Comparison of ENCODE assay signal across 8 mouse cellular contexts in the genomic region with DNA sequence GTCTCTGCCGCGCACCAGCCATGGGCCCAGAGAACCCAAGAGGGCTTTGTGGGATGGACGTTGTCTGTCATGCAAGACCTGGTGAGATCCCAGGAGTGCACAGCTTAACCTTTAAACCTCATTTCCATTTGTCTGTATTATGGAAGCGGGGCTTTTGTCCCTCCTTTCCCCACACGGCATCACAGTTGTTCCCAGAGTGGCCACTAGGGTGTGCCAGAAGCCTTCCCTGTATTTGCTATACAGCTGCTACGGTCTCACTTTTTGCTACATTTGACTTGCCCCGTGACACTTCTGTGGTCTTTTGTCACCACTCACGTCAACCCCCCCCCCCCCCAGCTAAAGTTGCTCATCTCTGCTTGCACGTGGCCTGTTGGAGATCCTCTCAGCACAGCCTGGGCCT.
DNase-seq lines count a peak whose midpoint lies in the region; ATAC-seq lines count a peak whose summit lies in the region.

No protein-coding gene starts in this region.

- DNase-seq in kidney, adult 11 months = peak; percentile 22
- DNase-seq in cerebellum, adult 11 months = peak; percentile 27
- DNase-seq in limb, embryonic 11.5 days (ENCODE audit: low spot score) = peak; percentile 89
- peak; percentile 48 to 68 for DNase-seq in natural killer cell, adult 2 months (ENCODE audit: low spot score in 2 of 2)
- DNase-seq in splenic B cell, adult 2 months (ENCODE audit: low read depth, low spot score) = peak; percentile 80

- peaks cover 6% of the 10 kb centered on the region; the same call in 1 of the 2 replicates for H3K4me1 ChIP-seq in kidney, embryonic 15.5 days
- H3K4me1 ChIP-seq in forebrain, embryonic 16.5 days (replicated peaks; ENCODE audit: control insufficient read depth, insufficient read depth, low read length) = peaks cover 56% of the 10 kb centered on the region
- H3K4me1 ChIP-seq in intestine, embryonic 16.5 days (ENCODE audit: control insufficient read depth, insufficient read depth, low read length) = peaks cover 3% of the 10 kb centered on the region; the same call in 1 of the 2 replicates
- H3K4me1 ChIP-seq in limb, embryonic 11.5 days (ENCODE audit: control insufficient read depth, insufficient read depth, low read length) = no peaks in the 10 kb centered on the region

- H3K27me3 ChIP-seq in kidney, embryonic 15.5 days = peaks cover 32% of the 10 kb centered on the region
- peaks cover 8% of the 10 kb centered on the region; the same call in 1 of the 2 replicates for H3K27me3 ChIP-seq in forebrain, embryonic 16.5 days (replicated peaks; ENCODE audit: control insufficient read depth, insufficient read depth, low read length)
- peaks cover 11% of the 10 kb centered on the region for H3K27me3 ChIP-seq in intestine, embryonic 16.5 days (replicated peaks; ENCODE audit: control insufficient read depth, insufficient read depth, low read length)
- H3K27me3 ChIP-seq in limb, embryonic 11.5 days (ENCODE audit: control insufficient read depth, insufficient read depth, low read length) = peaks cover 20% of the 10 kb centered on the region
- no peaks in the 10 kb centered on the region for H3K27me3 ChIP-seq in splenic B cell, adult 2 months (ENCODE audit: control insufficient read depth, insufficient read depth, low read length, poor library complexity, severe bottlenecking)

- no peaks in the 10 kb centered on the region for H3K36me3 ChIP-seq in kidney, embryonic 15.5 days
- no peaks in the 10 kb centered on the region for H3K36me3 ChIP-seq in forebrain, embryonic 16.5 days (ENCODE audit: control insufficient read depth, insufficient read depth)
- no peaks in the 10 kb centered on the region for H3K36me3 ChIP-seq in intestine, embryonic 16.5 days (ENCODE audit: control insufficient read depth, insufficient read depth, low read length)
- H3K36me3 ChIP-seq in limb, embryonic 11.5 days (ENCODE audit: control insufficient read depth, insufficient read depth, low read length) = no peaks in the 10 kb centered on the region
- no peaks in the 10 kb centered on the region for H3K36me3 ChIP-seq in splenic B cell, adult 2 months (ENCODE audit: control insufficient read depth, insufficient read depth, low read length, poor library complexity, severe bottlenecking)

- H3K27ac ChIP-seq in kidney, embryonic 15.5 days = no peak overlapping the region
- H3K27ac ChIP-seq in forebrain, embryonic 16.5 days (ENCODE audit: low read length) = no peak overlapping the region
- no peak overlapping the region for H3K27ac ChIP-seq in intestine, embryonic 16.5 days (ENCODE audit: low read length)
- no peak overlapping the region for H3K27ac ChIP-seq in limb, embryonic 11.5 days (replicated peaks; ENCODE audit: low read depth, low read length)

- no peak for ATAC-seq in kidney, embryonic 15.5 days (replicated peaks; ENCODE audit: low FRiP score)
- peak; percentile 41 for ATAC-seq in forebrain, embryonic 16.5 days
- ATAC-seq in intestine, embryonic 16.5 days = 0 out of 2 replicates have a peak, but pooled peaks have one; percentile 45
- ATAC-seq in limb, embryonic 11.5 days (ENCODE audit: insufficient number of reproducible peaks, low FRiP score, low TSS enrichment, low read depth) = no peak

- WGBS in kidney, embryonic 15.5 days = 8% methylated on average over 9 of the region's 9 CpGs
- 6% methylated on average over 9 of the region's 9 CpGs for WGBS in forebrain, embryonic 16.5 days
- 9% methylated on average over 9 of the region's 9 CpGs for WGBS in intestine, embryonic 16.5 days
- WGBS in limb, embryonic 11.5 days = 14% methylated on average over 9 of the region's 9 CpGs

- no peak overlapping the region for H3K4me3 ChIP-seq in kidney, embryonic 15.5 days (replicated peaks)
- no peak overlapping the region for H3K4me3 ChIP-seq in forebrain, embryonic 16.5 days (replicated peaks; ENCODE audit: low read length)
- no peak overlapping the region for H3K4me3 ChIP-seq in intestine, embryonic 16.5 days (ENCODE audit: low read length)
- no peak overlapping the region for H3K4me3 ChIP-seq in limb, embryonic 11.5 days (ENCODE audit: low read depth, low read length)

- no peak overlapping the region for H3K9ac ChIP-seq in kidney, embryonic 15.5 days
- no peak overlapping the region for H3K9ac ChIP-seq in forebrain, embryonic 16.5 days (replicated peaks; ENCODE audit: low read depth, low read length)
- H3K9ac ChIP-seq in intestine, embryonic 16.5 days (ENCODE audit: low read depth, low read length) = no peak overlapping the region
- H3K9ac ChIP-seq in limb, embryonic 11.5 days (ENCODE audit: low read length) = no peak overlapping the region

- H3K4me2 ChIP-seq in kidney, embryonic 15.5 days = no peak overlapping the region
- no peak overlapping the region for H3K4me2 ChIP-seq in forebrain, embryonic 16.5 days (ENCODE audit: low read length)
- no peak overlapping the region for H3K4me2 ChIP-seq in intestine, embryonic 16.5 days (ENCODE audit: low read depth, low read length)
- H3K4me2 ChIP-seq in limb, embryonic 11.5 days (ENCODE audit: low read depth, severe bottlenecking) = no peak overlapping the region

- H3K9me3 ChIP-seq in kidney, embryonic 15.5 days (replicated peaks) = no peaks in the 10 kb centered on the region
- H3K9me3 ChIP-seq in forebrain, embryonic 16.5 days (ENCODE audit: control insufficient read depth, low read length) = no peaks in the 10 kb centered on the region
- no peaks in the 10 kb centered on the region for H3K9me3 ChIP-seq in intestine, embryonic 16.5 days (ENCODE audit: control insufficient read depth, low read length)
- no peaks in the 10 kb centered on the region for H3K9me3 ChIP-seq in limb, embryonic 11.5 days (ENCODE audit: control insufficient read depth, low read length)

Comparison
In these comparisons a context has a peak if more than half of its experiments do, and no peak if none do; other contexts are left out.
1. DNase-seq: peak in every context shown above with its lines; median percentile 89 in limb, embryonic 11.5 days; 80 in splenic B cell, adult 2 months; 58 in natural killer cell, adult 2 months; 27 in cerebellum, adult 11 months; 22 in kidney, adult 11 months.
2. ATAC-seq: peak in forebrain, embryonic 16.5 days (single experiment) and intestine, embryonic 16.5 days (single experiment); none in kidney, embryonic 15.5 days (single experiment) and limb, embryonic 11.5 days (single experiment).